Mouse (Mus musculus) layer of hippocampus, postnatal 36 days (tissue): ENCODE data around the gene Tns1. TPM values are rescaled to one million over a fixed set of nuclear protein-coding genes. Genes with fewer than 3 reads are reported as not detected.

Experiments used
- DNase-seq, 2 experiments: peaks; one replicate each; pipeline ENCODE4 v3.0.0; 2022
- total RNA-seq, 2 experiments: library from RNA; stranded (reverse); gene quantifications; 2 replicates each; pipeline ENCODE4 v1.2.3; 2021

Gene Tns1
- total RNA-seq, 2 experiments from 2014 or later: 34.5 to 48.6 TPM

DNA sequence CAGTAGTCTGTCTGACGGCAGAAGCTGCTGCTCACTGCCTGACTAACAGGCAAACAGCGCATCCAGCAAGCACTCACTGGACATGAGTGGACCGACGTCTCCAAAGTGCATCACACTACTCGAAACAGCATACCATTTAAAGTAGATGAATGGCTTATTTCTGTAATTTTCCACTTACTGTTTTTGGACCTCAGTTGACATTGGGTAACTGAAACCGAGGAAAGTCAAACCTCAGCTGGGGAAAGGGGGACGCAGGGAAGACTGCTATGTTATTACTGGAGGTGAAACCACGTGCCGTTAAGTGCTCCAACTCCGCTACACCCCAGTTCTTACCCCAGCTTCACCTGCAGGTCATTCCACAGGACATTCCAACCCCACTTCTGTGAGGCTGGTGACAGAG lies 111.5 kb downstream of the Tns1 start:
- DNase-seq: no peak

DNA sequence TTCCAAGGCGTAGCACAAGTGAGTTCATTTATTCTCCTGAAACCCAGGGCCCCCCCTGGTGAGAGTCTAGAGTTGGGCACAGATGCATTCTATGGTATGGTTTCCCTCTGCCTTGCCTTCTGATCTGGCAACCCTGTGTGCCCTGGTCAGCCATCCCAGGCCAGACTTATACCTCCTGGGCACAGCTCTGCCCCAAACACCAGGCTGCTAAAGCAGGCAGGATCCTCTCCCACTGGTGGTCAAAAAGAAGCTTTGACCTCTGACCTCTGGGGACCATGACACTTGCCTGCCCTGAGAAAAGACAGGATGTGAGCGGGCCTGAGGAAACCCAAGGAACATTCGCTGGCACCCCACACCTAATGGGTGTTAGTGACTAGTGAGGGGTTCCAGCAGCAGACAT lies 114.8 kb downstream of the Tns1 start:
- no peak for DNase-seq

DNA sequence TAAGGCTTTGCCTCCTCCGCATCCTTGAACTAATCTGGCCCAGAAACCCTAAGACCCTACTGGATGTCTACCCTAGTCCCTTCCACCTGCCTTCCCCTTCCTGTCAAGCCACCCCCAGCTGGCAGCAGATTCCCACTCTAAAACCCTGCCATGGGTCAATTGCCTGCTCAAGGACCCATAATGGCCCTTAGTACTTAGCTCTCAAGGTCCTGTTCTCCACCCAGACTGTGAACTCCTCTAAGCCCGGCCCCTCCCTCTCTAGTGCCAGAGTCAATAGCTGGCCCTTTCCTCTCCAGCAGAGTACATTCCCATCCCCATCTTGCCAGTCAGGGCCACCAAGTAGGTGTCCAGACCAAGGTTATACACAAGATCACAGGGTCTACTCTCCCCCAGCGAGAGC lies 115.3 kb downstream of the Tns1 start:
- no peak for DNase-seq

DNA sequence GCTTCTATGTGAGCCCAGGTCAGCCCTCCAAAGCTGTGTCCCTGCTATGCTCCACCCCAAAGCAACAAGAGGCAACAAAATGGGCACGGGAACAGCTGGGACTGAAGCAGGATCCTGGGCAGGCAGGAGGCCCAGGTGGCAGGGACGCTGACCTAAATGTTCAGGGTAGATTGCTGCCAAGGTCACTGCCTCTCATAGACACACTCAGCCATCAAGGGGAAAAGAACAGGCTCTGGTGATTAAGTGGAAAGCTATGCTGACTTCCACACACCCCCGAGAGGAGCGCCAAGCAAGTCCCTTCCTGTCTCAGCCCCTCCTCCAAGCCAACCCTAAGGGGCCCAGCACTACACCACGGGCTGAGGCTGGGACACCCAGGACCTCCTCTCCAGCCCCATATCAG lies 115.8 kb downstream of the Tns1 start:
- DNase-seq: no peak

DNA sequence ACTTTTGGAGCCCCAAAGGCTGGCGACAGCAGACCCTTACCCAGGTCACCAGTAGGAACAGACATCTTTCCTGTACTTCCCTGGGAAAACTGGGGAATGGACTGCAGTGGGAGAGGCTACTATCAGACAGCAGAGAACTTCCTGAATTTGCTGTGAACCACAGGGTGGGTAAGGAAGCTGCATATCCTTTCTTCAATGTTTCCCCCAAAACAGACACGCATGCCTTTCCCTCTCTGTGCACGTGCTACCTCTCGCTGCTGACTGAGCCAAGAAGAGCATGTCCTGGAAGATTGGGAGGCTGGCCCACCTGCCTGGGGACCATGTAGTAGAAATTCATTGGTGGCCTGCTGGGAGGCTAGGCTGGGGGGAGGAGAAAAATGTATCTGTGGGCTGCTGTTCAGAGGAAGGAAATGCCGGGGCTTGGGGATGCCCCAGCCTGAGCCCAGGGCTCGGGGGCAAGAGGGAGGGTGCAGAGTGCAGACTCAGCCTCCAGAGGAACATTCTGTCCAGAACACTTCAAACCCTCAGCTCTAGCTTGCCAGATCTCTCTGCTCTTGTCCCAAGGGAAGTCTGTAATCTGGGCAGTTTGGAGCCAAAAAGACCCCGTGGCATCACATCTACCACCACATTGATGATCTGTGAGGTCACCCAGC lies 116.7 kb downstream of the Tns1 start:
- DNase-seq: no peak

DNA sequence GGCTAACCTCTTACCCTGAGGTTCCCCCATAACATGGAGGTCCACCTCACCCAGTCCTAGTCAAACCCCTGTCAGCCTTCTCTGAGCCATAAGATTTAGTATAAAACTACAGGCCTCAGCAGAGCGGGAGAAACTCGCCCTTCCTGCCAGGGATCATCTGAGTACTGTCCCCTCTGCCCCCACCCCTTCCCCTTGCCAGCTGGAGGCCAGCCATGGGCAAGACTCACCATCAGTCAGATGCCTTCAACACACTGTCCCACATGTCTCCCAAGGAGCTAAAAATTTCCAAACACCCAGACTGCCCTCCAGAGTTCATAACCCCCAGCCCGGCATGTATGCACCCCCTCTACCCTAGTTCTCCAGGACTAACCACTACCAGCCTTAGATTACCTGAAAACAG lies 119.2 kb downstream of the Tns1 start:
- DNase-seq: no peak

DNA sequence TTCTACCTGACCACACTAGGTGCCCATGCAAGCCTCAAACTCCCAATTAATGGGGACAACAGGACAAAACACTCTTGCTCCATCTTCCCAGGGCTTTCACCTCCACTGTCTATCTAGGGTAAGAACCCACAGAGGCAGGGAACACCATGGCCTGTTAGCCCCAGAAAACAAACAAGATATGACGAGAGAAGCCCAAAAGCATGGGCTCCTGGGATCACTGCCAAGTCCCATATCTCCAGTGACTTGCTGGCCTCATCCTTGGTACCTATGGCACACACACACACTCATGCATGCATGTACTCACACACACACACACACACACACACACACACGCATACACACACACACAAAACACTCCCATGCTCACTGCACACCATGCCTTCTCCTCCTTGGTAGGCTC lies 120.5 kb downstream of the Tns1 start:
- DNase-seq: no peak

DNA sequence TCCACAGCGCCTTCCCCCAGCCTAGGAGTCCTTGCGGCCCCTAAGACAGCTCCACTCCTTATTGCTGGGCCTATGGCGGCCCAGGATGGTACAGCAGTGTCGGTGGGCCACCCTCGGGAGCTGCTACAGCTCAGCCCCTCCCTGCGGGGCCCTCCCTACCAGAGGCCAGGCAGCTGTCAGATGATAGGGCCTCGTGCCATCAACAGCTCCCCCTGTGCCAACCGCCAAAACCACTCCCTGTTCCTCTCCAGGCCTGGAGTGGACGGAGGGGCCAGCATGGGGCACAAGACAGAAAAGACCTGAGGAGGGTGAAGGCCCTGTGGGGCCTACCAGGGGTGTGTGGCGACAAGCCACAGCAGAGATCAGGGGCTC lies 122.8 kb downstream of the Tns1 start:
- no peak for DNase-seq

DNA sequence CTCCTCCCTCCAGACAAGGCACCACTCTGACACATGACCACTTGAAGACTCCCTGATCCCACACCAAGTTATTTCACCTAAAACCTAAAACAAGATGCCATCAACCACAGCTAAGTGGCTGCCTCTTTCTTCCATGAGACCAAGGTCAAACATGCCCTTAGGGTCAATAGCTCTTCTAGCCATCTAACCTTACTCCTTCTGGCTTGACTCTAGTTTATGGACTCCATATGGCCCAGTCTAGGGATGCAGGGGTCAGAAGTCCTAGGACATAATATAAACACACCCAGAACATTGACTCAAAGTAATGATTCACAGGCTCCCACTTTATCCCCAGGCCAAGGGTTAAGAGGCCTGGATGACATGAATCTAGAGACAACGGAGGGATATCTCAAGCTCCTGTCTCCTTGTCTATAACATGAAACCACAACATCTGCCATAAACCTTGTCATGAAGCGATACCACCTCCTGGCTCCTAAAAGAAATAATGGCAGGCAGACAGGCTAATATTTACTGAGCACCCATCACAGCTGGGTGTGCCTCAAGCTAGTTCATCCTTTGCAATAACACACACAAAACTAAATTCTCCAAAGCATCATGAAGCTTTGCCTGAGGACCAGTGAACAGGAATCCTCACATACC lies 123.3 kb downstream of the Tns1 start:
- no peak for DNase-seq

DNA sequence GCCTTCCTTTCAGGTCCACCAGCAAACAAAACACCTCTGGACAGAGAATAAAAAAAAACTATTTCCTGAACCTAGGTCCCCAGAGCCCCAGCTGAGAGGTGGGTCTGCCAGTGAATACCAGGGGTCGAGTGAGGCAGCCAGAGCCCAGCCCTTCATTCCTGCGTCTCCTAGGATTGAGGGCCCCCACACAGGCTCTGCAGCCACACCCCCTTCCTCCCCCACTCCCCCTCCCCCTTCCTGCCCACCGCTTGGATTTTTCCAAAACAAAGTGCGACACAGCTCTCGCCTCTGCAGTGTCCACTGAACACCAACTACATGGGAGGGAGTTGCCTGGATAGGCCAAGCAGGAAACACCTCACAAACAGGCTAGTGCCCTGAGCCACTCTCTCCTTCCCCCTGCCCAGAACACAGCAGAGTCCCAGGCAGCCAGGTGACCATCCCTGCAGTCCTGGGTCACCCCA lies 124.0 kb downstream of the Tns1 start:
- no peak for DNase-seq

DNA sequence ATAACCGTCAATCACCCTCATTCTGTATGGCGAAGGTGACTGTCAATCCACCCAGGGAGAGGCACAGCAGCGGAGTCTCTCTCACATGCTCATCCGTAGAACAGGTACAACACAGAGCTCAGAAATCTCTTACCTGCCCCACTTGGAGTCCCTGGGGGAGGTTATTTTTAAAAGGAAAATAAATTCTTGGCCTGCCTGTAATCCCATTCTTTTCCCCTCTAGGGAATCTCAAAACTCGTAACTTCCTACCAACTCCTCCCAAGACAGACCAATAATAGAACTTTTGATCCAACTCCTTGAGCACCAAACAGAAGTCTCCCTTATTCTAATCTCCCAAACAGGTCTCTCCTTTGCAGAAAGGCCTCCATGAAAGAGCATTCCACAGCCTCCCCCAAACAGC lies 124.7 kb downstream of the Tns1 start:
- DNase-seq: no peak

DNA sequence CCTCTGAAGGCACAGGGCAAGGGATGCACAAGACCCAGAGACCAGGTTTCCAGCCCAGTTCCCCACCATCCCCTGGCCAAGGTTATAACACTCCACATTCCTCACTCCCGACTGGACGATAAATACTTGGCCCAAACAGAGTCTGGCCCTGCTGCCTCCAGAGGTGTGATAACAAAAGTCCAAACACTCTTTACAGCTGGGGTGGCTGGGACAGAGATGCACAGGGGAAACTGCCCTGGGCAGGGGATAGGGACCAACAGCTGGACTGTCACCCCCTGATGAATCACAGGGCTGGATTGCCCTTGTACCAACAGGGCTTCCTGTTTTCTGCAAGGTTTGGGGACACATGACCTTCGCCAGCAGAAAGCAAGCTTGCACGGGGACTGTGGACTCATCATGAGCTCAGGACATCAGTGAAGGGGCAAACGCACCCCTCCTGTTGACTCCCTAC lies 125.3 kb downstream of the Tns1 start:
- no peak for DNase-seq

DNA sequence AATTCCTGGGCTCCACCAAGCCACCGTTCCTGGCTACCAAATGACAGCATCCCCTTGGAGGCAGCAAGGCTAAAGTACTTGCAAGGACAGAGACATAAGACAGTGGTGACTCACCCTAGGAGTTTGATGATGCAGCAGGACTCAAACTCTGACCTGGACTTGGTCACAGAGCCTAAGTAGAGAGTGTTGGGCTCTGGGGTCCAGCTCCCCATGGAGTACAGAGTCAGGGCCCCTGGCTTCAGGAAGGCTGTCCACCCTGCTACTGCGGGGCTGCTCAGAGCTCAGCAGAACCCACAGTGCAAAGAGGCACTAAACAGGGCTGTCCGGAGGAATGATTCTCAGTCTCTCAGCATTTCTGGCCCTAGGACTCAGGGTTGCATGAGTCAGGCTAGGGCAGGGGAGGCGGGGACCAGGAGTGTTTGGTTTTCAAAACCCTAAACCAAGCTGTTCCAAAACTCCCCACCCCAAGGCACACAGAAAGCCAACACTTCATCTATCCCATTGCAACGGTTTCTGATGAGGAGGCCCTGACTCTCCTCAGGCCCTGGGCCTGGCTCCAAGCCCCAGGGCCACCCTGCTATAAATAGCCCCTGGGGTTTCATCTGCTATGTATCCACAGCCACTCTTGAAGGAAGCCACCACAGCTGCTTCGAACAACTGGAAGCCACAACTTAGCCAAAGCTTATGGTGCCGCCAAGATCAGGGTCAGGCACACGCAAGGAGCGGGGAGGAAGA lies 126.0 kb downstream of the Tns1 start:
- DNase-seq: no peak

DNA sequence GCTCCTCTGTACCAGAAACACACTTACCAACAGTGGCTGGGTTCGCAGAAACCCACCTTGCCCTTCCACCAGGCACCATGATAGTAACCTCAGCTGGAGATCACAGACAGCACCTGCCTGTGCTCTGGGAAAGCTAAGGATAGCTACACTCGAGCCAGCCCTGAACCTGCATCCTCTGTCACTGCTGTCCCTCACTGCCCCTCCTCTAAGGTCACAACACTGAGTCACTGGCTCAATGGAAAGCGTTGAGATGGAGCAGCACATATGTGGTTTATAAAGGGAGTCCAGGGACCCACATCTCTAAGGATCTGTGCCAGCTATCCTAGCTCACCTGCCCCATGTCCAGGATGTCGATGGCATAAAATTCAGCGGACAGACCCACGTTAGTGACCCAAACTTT lies 126.9 kb downstream of the Tns1 start:
- DNase-seq: no peak

DNA sequence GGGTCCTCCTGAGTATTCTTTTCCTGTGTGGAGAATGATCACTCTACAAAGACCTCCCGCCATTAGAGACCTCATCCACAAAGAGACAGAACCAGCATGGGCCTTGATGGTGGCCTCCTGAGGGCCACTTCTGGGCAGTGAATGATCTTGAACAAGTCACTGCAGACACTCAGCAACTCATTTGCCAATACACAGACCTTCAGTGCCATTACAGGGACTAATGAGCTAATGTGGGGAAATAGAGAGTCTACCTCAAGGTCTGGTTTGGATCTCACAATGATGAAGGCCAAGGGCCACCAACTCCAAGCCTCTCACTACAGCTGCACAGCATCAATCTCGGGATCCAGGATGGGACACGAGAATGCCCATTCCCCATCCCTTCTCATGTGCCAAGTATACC lies 127.6 kb downstream of the Tns1 start:
- DNase-seq: no peak

DNA sequence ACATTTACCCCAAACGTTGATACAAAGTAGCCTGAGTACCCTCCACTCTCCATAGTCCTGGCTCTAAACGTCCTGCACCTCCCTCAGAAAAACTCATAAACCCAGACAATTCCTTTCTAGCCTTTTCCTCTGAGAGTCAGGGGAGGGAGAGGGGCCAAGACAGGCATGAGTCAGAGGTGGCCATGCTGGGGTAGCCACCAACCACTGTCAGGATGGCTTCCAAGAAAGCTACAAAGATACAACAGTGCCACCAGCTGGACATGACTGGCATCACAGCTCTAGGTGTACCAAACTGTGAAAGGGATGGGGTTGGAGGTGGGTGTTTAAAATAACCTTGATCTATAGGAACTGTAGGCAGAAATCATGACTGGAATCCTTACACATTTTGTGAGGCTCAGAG lies 128.0 kb downstream of the Tns1 start:
- DNase-seq: peak; percentile 36 to 41

DNA sequence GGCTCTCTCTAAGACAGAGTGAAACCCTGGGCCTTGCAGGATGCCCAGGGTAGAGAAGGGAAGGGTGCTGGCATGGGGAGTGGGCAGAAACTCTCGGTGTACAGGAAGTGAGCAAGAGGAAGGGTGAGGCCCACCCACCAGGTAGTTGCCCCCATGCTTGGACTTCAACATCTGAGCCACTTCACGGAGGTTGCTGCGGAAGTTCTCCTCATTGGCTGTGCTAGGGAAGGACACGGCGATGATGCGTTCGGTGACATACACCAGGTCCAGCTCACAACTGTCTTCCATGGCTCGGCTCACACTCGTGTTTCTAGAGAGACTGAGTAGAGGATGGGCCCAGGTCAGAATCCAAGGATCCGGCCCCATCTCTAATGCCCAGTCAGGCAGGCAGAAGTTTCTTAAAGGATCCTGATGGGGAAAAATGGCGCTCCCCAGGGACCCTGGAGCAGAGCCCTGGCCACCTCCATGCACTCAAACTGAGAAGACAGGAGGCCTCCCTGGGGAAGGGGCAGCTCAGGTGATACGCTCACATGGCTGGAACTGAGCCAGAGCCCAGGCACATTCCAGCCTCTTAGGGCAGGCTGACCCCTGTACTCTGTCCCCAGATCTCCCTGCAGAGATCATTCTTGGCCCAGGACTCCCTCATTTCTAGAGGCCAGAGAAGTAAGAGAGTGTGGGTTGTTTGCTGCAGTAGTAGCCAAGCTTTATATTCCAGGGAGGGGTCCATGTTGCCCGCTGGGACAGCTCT lies 129.0 kb downstream of the Tns1 start:
- no peak for DNase-seq

DNA sequence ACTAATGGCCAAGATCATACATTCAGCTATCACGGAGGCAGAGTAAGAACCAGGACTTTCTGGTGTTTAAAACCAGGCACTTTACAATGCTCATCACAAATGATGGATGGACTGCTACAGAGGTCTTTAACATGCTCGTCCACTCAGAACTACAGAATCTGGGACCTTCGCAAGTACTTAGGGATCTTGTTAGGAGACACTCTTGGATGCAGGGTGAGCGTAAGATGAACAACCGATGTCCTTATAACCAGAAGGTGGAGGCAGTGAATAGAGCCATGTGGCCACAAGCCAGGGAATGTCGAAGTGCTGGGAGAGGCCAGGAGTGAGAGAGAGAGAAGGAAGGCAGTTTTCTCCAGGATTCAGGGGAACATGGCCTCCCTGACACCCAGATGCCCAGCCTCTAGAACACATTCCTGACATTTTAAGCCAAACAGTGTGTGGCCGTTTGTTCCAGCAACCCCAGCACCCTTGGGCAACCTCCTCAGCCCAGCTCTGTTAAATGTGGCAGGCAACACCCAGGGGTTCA lies 130.3 kb downstream of the Tns1 start:
- no peak for DNase-seq

DNA sequence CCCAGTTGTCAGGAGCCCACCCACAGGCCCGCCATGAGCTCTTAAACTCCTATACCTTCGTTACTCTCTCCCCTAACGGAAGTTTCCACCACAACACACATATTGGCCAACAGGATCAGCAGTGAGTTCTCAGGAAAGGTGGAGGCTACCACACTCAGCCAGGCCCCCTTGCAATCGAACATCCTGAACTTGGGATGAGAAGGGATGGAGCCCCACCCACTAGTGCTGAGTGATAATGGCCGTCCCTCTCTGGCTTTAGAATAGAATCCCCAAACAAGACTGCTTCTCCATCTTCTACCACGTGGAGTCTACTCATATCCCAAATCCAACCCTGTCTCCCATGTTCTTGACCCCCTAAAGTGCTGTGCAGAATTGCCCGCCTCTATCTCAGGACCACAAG lies 131.0 kb downstream of the Tns1 start:
- no peak for DNase-seq

DNA sequence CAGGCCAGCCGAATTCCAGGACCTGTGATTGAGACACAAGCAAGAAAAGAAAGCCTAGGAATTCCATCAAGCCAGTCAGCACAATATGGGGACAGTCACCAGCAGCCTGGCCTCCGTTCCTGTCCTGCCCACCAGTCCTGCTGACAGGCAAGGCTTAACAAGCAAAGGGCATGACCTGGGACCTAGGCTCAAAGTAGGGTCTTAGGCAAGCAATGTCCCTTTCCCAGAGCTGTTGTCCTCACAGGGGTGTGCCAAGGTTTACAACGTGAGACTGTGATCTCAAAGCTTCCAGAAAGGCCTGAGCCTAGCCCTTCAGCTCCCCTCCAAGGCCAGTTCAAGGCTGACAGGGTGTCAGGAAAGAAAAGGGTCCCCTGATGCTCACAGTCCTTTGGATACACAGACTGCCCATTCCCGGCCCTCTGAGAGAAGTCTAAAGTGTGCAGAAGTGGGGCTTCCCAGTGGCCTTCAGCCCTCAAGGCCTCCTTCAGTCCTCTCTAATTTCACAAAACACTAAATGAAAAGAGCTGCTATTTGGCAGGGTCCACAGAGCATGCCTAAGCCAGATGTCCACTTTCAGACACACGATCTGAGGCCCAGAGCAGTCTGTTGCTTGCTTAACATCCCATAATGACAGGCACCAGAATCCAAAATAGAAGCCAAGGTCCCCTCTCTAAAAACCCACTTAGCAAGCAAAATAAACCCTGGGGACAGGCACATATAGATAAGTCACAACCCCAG lies 131.9 kb downstream of the Tns1 start:
- no peak for DNase-seq

DNA sequence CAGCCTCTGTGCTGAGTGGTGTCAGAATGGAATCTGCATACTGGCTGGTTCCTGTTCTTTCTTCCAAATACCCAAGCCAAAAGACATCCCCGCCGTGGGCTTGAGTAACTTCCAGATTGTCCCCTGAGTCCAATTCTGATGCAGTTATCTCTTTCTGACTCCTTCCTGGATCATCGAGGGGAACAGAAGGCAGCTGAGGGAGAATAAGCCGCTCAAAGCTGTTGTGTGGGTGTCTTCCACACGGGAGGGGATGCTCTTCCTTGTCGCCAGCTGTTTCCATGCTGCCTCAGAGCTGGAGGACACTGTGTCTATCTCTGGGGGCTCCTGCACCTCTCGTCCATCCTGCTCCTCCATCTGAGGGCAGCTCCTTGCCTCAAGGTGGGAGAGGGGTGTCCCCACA lies 133.0 kb downstream of the Tns1 start:
- peak; percentile 50 to 58 for DNase-seq

DNA sequence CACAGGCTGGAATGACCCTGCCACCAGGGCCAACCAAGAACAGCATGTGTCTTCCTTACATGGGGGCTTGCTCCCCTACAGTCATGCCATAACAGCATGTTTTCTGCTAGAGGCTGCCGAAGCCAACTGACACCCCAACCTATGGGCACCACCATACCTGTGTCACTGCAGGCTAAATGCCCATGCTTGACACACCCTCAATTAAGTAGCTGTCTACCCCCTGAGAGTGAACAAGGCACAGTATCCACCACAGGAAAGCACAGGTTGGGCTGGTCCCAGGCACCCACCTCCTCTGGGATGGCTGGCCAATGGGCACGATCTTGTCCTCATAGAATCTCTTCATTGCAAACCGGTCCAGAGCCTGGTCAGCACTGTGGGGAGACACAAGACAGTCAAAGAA lies 134.2 kb downstream of the Tns1 start:
- DNase-seq: no peak
